In genomic region chr4:101319681-101320220, GRCm38 (mm10) we compare ENCODE assay signal across 23 mouse cellular contexts. TPM values are rescaled to one million over a fixed set of nuclear protein-coding genes. Genes with fewer than 3 reads are reported as not detected.
A peak's percentile ranks its signal among the peaks of the same experiment; 100 is the strongest.
DNase-seq lines count a peak whose midpoint lies in the region; ATAC-seq and TF ChIP-seq lines count a peak whose summit lies in the region.
"Had no signal": no experiment of that assay in that cellular context is flagged by ENCODE, and none has a peak within 500 bp of the region (broad histone marks: within the 10 kb centered on the region; RNA-seq: fewer than 3 reads in every experiment).

No protein-coding gene starts in this region.

- no peak for DNase-seq in liver, postnatal 0 days
- DNase-seq in liver (no peak), NIH3T3 (ENCODE audit: low read depth) (peak; percentile 64)
- peak; percentile 54 for DNase-seq in skeletal muscle tissue, adult 2 months (ENCODE audit: low read depth, low spot score)
- no peak for DNase-seq in lung, adult 2 months
- DNase-seq: adrenal gland, adult 2 months; adrenal gland, postnatal 14 days; cerebellum, adult 18-20 months; cerebellum, adult 9-10 months; cerebellum, postnatal 14 days; forebrain, postnatal 0 days; gastrocnemius, postnatal 10 days; gastrocnemius, postnatal 36 days; heart, adult 2 months; heart, postnatal 14 days; heart, postnatal 4 days had no signal

- no peaks in the 10 kb centered on the region for H3K36me3 ChIP-seq in liver, postnatal 0 days (replicated peaks; ENCODE audit: insufficient read depth, low read length)
- no peaks in the 10 kb centered on the region for H3K36me3 ChIP-seq in hindbrain, embryonic 16.5 days (ENCODE audit: control insufficient read depth, insufficient read depth, low read length)
- H3K36me3 ChIP-seq: G1E; heart, embryonic 10.5 days; heart, embryonic 13.5 days; hindbrain, embryonic 15.5 days; intestine, embryonic 15.5 days had no signal

- no peak overlapping the region for H3K4me3 ChIP-seq in liver, postnatal 0 days (ENCODE audit: low read depth, low read length)
- no peak overlapping the region for H3K4me3 ChIP-seq in hindbrain, embryonic 16.5 days (ENCODE audit: low read length)
- no peak overlapping the region for H3K4me3 ChIP-seq in lung, adult 2 months (replicated peaks; ENCODE audit: extremely low read depth, low read depth, low read length)
- H3K4me3 ChIP-seq: heart, adult 2 months; heart, embryonic 10.5 days; heart, embryonic 13.5 days; hindbrain, embryonic 15.5 days; intestine, embryonic 15.5 days had no signal

- no peaks in the 10 kb centered on the region for H3K9me3 ChIP-seq in liver, postnatal 0 days (ENCODE audit: low read length)
- no peaks in the 10 kb centered on the region for H3K9me3 ChIP-seq in hindbrain, embryonic 16.5 days (ENCODE audit: control insufficient read depth, low read length)
- H3K9me3 ChIP-seq: G1E; heart, embryonic 10.5 days; heart, embryonic 13.5 days; hindbrain, embryonic 15.5 days; intestine, embryonic 15.5 days had no signal

- H3K9ac ChIP-seq in liver, postnatal 0 days (replicated peaks), result no peak overlapping the region
- no peak overlapping the region for H3K9ac ChIP-seq in hindbrain, embryonic 16.5 days (ENCODE audit: low read depth, low read length)
- H3K9ac ChIP-seq: forebrain, postnatal 0 days; heart, embryonic 13.5 days; hindbrain, embryonic 15.5 days; intestine, embryonic 15.5 days had no signal

- WGBS in liver, postnatal 0 days (ENCODE audit: insufficient replicate concordance), result 62% methylated on average over 4 of the region's 4 CpGs
- WGBS in hindbrain, embryonic 16.5 days, result 87% methylated on average over 4 of the region's 4 CpGs
- 73% methylated on average over 4 of the region's 4 CpGs for WGBS in lung, adult 2 months

- no peak overlapping the region for H3K4me2 ChIP-seq in liver, postnatal 0 days (ENCODE audit: low read depth, low read length)
- no peak overlapping the region for H3K4me2 ChIP-seq in hindbrain, embryonic 16.5 days (ENCODE audit: low read length)
- H3K4me2 ChIP-seq: heart, embryonic 13.5 days; hindbrain, embryonic 15.5 days; intestine, embryonic 15.5 days had no signal

- TF ChIP-seq POLR2A in lung, adult 2 months (IDR thresholded peaks at IDR 0.05; ENCODE audit: borderline replicate concordance, extremely low read depth, low read depth, low read length), result no peak

- H3K4me1 ChIP-seq in liver, postnatal 0 days (ENCODE audit: insufficient read depth), result 0 out of 2 replicates have a peak, but pooled peaks cover 3% of the 10 kb centered on the region
- H3K4me1 ChIP-seq in hindbrain, embryonic 16.5 days (ENCODE audit: control insufficient read depth, insufficient read depth, low read depth, low read length), result no peaks in the 10 kb centered on the region
- no peaks in the 10 kb centered on the region for H3K4me1 ChIP-seq in lung, adult 2 months (ENCODE audit: control insufficient read depth, insufficient read depth, low read length)
- H3K4me1 ChIP-seq: heart, embryonic 10.5 days; heart, embryonic 13.5 days; hindbrain, embryonic 15.5 days; intestine, embryonic 15.5 days had no signal

- ATAC-seq in liver, postnatal 0 days, result peak; percentile 45; the same call in 1 of the 2 replicates
- no peak for ATAC-seq in hindbrain, embryonic 16.5 days
- ATAC-seq: forebrain, embryonic 14.5 days; forebrain, postnatal 0 days; intestine, embryonic 15.5 days had no signal

- no peak overlapping the region for H3K27ac ChIP-seq in liver, postnatal 0 days (ENCODE audit: low read depth)
- H3K27ac ChIP-seq in hindbrain, embryonic 16.5 days (ENCODE audit: low read depth, low read length), result no peak overlapping the region
- H3K27ac ChIP-seq: heart, adult 2 months; heart, embryonic 10.5 days; heart, embryonic 13.5 days; hindbrain, embryonic 15.5 days; intestine, embryonic 15.5 days had no signal

- TF ChIP-seq CTCF in liver, postnatal 0 days (IDR thresholded peaks at IDR 0.05; ENCODE audit: low read depth), result no peak
- TF ChIP-seq CTCF in lung, adult 2 months (IDR thresholded peaks at IDR 0.05; ENCODE audit: insufficient read depth, low read length), result no peak

- no peak for TF ChIP-seq EP300 in liver, postnatal 0 days (IDR thresholded peaks at IDR 0.05; ENCODE audit: low read depth)

- no peaks in the 10 kb centered on the region for H3K27me3 ChIP-seq in liver, postnatal 0 days (ENCODE audit: insufficient read depth, low read length)
- H3K27me3 ChIP-seq in hindbrain, embryonic 16.5 days (replicated peaks; ENCODE audit: control insufficient read depth, insufficient read depth, low read length), result no peaks in the 10 kb centered on the region
- H3K27me3 ChIP-seq: hindbrain, embryonic 15.5 days; intestine, embryonic 15.5 days had no signal

RNA-seq across cellular contexts. Expression of gene Jak1, which starts 54.7 kb away (rescaled TPM):
- 33.9 and 51.2 TPM in 2 replicates for polyA plus RNA-seq in liver, postnatal 0 days (2015; fragmentation: Nextera tagmentation; extraction: Ambion mirVana)
- 89.4 and 103 TPM in 2 replicates for polyA plus RNA-seq in hindbrain, embryonic 16.5 days (2015; fragmentation: Nextera tagmentation; extraction: Ambion mirVana)
- polyA plus RNA-seq in lung, adult 2 months (2012; rRNA removed), result 45.2 and 55.1 TPM in 2 replicates

Comparison
In these comparisons a context has a peak if more than half of its experiments do, and no peak if none do; other contexts are left out.
1. DNase-seq: peak in NIH3T3 (single experiment) and skeletal muscle tissue, adult 2 months (single experiment); none in liver, postnatal 0 days (single experiment), liver (single experiment) and lung, adult 2 months (single experiment).